Mouse (Mus musculus) MEL-GATA-1-ER (cell line): ENCODE results near the gene Mlph.

Experiments
- DNase-seq: peaks from one replicate; pipeline ENCODE4 v3.0.0-alpha.2; 2012; ENCODE audit warnings: low read depth; ENCODE audit errors: extremely low read depth

Mlph gene

DNA sequence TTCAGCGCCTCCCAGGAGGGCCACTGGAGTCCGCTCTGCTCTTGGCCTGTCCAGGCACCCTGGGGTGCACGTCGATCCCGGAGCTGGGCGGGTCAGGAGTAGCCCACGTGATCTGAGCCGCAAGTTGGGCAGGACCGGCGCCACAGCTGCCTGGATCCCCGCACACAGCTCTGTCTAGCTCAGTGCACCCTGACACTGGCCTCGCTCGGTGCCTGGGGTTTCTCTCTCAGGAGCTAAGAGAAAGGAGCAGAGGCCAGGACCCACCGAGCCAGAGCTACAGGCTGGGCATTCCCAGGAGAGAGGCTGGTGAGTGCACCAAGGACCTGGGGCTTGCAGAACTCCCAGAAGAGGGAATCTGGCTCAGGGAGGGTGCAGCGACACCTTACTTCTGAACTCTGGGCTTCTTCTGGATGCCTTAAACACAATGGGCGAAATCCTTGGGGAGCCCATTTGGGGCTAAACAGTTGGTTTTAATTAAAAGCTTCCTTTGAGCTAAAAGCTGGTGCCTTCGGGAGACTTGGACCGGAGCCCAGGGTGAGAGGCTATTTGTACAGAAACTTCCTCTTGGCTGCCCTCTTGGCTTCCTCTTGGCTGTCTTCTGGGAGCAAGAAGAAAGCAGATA lies at the start of gene Mlph:
TSS of gene Mlph (plus strand) at position 138 of the 622 bp plus-strand sequence.
- DNase-seq, result no peak

DNA sequence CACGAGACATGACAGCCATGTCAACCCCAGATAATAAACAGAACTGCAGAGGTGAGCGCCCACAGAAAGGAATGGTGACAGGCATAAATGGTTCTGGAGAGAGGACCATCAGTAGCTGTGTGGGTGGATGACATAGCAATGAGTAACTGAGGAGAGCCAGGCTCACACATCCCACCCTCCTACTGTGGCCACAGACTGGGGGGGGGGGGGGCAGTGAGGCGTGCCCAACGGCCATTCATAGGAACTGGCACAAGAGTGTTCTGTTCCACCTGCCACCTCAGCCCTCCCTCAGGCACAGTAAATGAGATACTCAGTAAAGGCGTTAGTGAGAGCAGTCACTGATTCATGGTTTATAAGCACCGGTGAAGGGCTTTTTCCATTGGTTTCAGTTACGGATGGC lies 48.2 kb upstream of the Mlph start:
- DNase-seq, result no peak

DNA sequence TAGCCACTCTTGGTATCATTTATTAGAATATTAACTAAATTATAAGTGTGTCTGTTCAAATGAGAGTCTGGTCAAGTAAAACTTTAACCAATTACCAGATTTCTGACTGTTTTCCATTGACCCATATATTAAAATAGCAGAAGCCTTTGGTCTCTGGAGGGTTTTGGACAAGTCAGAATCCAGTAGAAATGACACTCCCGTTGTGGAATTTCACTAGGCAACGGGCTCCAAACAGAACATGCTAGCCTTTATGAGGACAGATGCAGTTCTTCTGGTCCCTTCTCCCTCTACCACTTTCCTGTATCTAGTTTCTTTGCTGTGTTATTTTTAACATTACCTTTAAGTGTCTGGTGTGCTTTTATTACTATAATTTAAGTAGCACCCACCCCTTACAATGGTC lies 44.3 kb upstream of the Mlph start:
- no peak for DNase-seq

DNA sequence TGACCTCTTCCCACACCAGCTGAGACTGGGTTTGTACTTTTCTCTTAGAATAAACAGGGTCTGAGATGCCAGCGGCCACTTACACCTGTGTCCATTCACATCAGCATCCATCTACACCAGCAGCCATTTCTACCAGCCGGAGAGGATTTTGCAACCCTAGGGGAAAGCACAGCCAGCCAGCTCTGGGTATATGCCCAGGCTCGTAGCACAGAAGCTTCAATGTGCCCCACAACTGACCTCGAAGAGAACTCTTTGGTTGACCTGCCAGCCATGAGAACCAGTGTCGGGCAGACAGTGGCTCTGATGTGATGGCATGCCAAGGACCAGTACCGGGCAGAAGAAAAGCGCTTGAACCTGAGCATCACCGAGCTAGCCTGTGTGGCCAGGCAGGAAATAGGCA lies 39.5 kb upstream of the Mlph start:
- no peak for DNase-seq

DNA sequence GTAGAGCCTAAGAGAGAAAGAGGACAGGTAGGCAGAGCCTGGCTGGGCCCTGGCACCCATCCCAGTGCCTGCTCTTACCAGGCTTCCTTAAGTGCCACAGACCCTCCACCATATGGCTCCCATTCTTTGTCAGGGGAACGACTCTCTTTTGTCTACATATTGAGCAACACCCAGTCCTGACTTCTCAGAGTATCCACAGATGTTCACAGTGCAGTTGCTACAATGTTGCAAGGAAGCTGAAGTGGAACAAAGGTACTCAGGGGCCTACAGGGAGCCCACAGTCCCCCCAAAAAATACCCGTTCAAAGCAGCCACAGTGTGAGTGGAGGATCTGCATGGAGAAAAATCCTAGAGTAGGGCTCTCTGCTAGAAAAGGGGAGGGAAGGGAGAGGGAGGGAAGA lies 38.9 kb upstream of the Mlph start:
- DNase-seq, result no peak

DNA sequence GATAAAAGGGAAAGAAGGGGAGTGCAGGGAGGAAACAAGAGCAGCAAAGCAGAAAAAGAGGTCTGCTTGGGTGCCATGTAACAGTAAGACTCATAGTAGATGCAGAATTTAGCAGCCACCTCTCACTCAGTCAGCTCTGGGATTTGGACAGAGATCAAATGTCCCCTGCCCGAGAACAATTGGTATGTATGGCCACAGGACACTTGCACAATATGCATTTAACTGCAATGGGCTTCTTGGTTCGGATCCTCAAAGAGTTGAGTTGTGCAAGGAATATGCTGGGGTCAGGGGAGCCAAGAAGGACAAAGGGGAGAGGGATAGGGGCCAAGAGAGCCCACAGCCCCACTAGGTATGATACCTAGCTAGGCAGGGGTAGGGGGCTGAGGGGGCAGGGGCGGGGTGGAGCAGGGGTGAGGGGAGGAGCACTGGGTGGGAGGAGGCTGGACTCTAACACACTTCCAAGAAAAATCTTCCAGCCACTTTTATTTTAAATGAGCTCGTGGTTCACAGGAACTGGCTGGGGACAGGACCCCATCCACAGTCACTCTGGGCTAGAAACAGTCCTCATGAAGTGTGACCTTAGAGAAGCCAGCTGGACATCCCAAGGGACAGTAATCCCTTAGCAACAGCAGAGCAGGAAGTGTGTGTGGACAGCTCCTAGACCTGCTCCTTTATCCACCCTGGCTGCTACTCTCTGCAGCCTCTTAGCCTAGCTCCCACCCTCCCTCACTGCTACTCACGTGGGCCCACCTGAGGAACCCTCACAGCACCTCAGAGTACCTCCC lies 38.2 kb upstream of the Mlph start:
- DNase-seq, result no peak

DNA sequence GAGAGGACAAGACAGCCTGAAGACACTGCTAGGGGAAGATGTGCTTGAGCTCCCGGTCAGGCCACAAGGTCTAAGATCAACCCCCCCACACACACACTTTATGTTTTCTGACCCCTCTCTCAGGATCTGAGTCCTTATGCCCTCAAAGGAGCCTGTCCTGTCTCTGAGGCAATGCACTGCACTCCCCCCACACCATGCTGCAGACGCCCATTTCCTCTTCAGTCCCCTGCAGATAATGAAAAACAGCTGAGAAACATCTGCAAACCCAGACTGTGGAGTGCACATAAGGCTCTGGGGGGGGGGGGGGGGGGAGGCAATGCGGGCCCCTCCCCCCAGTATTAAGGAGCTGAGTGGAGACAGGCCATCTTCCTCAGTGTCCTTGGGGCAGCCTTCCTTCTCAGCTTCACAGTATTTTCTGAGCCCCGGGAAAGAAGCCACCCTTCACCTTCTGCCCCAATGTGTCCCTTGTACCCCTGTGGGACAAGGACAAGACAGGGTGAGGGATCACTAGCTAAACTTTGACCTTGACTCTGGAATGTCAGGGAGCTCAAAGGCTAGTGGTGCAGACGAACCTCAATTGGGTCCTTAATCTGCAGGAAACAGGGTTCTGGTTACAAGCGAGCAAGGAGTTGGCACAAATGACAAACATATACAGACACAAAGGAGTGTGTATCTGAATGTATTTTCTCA lies 29.0 kb upstream of the Mlph start:
- no peak for DNase-seq

DNA sequence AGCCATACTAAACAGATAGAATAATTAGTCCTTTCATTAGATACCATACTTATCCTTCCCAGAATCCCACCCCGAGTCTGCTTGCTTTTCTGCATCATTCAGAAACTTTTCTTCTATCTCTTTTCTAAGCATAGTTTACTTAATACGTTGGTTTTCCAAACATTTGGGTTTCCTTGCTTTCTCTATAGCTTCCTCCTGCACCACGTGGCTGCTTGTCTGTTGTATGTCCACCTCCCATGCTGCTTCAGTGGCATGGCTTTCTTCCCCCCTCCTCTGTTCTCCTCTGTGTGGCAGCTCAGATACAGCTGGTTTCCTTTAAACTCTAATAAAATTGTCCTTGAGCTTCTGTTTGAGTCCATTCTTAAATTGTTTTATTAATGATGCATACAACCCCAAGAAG lies 20.4 kb upstream of the Mlph start:
- no peak for DNase-seq

DNA sequence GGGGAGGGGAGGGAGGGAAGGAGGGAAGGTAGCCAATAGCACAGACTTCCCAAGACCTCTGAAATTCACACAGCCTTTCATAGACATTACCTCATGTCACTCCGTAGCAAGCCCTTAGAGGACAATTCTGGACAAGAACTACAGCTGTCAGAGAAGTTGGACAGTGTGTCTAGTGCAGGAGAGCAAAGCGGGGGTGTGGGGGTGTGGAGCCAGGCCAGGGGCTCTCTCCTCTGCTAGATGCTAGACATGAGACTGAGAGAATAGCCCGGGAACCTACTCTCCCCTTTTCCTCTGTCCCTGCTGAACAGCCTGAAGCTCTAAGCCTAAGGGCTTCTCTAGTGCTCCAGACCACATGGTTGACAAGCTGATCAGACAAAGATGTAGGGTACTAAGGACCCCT lies 19.9 kb upstream of the Mlph start:
- DNase-seq, result no peak

DNA sequence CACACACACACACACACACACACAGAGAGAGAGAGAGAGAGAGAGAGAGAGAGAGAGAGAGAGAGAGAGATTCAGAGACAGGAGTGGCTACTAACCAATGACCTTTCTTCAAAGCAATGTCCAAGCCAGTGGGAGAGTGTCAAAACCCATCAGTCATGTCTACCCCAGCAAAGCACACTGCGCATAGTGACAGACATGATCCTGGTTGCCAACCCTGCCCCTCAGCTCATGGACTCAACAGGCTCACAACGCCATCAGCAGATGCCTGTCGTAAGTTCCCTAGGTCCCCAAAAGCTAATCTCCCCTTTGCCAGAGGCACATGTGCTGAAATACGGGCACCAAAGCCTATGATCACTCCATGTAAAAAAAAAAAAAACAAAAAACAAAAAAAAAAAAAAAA lies 18.6 kb upstream of the Mlph start:
- no peak for DNase-seq

DNA sequence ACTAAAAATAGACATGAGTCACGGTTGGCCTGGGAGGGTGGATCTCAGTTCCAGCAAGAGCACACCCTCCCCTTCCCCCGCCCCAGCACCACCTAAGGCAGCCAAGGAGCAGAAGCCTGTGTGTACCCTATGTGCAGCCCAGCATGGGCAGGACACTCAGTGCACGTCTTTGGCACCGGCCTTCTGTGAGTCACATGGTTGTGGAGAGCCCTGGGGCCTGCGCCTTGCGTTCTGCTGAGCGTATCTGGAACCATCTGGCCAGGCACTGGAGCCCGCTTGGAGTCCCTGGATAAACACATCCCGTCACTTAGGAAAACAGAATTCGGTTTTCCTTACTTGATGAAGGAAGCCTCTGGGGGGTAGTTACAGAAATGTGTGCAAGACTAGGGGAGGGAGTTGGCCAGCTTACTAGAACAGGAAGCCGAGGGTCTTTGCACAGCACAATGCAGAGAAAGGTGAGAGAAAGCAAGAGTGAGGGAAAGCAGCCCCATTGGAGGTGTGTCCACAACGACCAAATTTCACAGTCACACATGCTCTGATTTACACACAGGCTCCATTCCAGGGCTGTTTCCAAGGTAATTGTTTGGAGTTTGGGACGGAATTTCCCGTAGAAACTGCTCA lies 18.0 kb upstream of the Mlph start:
- DNase-seq, result no peak

DNA sequence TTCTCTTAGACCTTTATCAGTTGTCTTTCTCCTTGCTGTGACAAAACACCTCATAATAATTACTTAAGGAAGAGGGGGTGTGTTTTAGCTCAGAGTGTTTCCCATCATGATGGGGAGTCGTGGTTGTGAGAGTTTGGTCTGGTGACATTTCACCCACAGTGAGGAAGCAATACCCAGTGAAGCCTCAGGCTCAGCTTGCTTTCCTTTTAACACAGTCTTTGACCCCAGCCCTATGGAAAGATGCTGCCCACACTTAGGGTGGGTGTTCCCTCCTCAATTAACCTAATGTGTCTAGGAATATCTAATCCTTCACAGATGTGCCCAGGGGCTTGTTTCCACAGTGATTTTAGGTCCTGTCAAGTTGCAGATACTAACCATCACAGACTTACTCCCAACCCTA lies 16.9 kb upstream of the Mlph start:
- no peak for DNase-seq

DNA sequence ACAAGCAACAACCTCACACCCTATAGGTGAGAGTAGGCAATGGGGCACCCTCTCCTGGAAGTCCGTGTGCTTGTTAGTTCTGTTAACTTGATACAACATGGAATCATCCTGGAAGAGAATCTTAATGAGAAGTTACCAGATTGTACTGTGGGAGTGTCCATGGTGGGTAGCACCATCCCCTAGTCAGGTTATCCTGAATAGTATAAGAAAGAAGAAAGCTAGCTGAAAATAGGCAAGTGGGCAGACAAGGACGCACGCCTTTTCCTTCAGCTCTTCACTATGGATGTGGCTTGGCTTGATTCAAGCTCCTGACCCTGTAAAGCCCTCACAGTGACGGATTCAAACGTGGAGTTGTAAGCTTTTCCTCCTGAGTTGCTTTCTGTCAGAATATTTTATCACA lies 15.1 kb upstream of the Mlph start:
- DNase-seq, result no peak

DNA sequence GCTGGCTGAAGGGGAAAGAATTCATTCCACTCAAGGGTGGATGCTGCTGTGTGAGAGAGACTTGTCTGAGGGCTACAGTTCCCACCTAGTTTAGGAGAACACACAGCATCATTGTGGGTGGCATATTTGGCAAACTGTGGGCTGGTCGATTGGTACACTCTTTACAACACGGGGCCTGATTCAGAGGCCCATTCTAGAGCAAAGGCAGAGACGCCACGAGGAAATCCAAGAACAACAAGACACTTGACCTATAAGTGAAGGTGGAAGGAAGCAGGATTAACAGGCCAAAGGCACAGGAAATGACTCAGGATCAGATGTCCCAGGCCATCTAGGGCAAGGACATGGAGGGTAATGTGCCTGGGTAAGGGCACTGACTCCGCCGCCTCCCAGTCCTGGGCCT lies 14.5 kb upstream of the Mlph start:
- no peak for DNase-seq

DNA sequence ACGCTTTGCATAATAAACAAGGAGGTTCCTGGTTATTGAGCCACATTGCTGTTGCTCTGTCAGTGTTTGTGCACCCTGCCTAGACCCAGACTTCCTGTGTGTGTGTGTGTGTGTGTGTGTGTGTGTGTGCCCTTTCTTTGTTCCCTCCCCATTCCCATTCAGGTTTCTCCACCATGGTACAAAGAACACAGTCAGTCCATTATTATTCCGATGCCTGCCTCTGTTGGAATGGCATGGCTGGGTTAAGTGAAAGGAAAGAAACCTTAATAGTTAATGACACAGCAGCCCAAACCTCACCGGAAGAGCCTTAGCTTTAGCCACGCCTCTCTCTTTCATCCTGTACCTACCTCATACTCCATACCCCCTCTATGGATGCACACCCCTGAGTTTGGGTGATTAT lies 13.6 kb upstream of the Mlph start:
- DNase-seq, result no peak

DNA sequence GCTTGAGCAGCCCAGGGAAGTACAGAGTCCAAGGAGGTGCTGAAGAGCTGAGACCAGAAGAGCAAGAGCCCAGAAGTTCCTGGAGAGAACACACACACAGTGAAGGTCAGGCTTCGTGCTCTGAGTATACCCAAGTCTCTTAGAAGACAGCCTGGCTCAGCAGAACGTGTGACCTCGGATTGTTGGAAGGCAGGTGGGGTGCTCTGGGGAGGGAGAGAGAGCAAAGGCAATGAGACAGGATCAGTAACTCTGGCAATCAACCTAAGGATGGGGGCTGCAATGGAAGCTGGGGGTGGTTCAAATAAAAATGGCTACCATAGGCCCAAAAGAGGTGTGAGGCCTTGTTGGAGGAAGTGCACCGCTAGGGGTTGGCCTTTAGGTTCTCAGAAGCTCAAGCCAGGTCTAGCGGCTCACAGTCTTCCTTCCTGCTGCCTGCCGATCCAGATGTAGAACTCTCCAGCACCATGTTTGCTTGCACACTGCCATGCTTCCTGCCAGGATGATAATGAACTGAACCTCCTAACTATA lies 13.1 kb upstream of the Mlph start:
- no peak for DNase-seq

DNA sequence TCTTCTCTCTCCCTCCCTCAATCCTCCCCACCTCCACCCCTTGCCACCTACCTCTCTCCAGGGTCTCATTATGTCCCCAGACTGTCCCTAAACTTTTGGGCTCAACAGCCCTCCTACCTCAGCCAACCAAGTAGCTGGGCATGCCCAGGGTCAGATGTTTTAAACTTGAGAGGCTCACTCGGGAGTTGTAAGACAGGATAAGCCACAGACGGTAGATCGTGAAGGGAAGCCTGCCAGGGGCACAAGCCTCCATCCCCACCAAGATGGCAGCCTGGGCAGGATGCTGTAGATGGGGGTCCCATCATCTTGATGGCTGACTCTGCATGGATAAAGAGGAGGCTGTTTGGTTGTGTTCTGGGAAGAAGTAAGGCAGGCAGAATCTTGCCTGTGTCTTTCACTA lies 12.1 kb upstream of the Mlph start:
- DNase-seq, result no peak

DNA sequence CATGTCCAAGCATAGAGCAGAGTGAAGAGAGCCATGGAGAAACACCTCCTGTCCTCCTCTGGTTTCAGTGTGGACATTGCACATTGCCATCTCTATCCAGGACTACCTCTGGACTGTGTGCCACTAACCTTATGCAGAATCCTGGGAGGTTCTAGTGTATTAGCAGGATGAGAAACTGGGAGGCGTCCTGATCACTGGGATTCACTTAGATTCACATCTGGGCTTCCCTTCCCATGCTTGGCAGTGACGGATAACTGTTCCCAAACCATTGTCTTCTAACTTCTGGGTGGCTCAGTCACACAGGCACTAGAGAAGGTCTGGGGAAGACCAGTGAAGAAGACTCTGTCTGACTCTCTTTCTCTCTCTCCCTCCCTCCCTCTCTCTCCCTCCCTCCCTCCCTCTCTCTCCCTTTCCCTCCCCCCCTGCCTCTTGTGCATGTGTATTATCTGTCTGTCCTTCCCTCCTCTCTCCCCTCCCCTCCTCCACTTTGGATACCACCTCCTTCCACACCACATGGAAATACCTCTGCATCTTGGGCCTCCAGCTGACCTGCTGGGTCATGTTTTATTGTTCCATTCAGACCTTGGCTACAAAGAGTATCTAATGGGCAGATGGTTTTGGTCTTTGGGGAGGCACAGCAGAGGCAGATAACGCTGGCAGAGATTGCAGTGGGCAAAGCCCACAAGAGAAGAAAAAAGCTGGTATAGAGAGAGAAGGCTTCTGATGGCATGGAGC lies 11.5 kb upstream of the Mlph start:
- DNase-seq, result no peak

DNA sequence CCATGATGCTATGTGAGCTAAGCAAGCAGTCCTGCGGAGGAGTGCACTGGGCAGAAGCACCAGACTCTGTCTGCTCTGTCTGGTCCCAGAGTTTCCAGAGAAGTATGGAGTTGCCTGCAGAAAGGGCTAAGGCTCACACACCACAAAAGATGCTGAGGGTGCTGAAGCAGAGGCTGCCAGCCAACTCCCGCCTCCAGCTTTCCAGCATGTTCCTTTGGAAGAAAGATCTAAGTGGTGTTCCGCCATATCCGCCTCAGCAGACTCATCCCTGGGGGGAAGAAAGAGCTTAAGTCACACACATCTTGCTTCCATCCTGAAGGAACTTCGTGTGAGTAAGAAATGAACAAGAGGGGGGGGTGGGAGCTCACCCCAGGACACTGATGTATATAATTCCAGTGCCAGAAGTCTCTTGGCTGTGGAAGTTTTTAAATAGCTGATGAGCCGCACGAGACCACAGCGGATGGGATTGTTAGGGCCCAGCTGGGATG lies 10.9 kb upstream of the Mlph start:
- DNase-seq, result no peak

DNA sequence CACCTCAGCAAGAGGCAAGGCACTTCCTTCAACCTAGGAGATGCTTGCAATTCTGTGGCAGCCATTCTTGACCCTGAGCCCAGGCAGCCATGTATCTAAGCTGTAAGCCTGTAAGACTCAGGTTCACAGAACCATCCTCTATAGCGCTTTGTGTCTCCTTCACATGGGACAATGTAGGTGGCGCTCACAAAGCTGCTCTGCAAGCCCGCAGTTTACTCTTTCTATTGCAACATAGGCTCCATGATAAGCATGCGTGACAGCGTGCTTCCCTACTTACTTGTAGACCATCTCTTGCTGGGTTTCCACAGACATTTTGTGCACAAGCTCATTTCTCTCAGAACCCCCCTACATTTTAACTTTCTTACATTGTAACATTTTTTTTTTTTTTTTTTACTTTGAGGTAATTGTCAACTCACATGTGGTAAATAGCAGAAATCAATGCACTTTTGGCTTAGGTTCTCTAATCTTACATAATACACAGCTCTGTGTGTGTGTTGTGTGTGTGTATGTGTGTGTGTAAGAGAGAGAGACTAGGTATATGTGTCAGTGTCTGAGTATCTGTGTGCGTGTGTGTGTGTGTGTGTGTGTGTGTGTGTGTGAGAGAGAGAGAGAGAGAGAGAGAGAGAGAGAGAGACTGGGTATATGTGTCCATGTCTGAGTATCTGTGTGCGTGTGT lies 10.0 kb upstream of the Mlph start:
- DNase-seq, result no peak

DNA sequence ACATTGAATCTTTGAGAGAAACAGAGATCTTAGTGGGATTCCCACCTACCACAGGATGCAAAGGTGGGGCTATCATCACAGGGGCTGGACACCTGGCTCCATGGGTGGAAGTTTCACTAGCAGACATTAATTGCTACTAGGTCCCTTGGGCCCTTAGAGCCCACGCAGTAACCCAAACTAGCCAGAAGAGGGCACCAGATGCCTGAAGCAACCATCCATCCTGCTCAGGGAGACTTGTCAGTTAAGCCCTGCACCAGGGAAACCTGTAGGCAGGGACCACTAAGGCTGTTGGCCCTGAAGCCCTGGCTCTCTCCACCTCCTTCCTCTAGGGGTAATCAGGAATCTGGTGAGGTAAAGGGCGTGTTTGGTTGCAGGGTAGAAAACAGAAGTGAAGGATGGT lies 8.5 kb upstream of the Mlph start:
- no peak for DNase-seq
